In genomic region chr6:96384441-96384840, GRCm38 (mm10) we compare ENCODE assay signal across 24 mouse cellular contexts.
"Had no signal": no experiment of that assay in that cellular context is flagged by ENCODE, and none has a peak within 500 bp of the region (broad histone marks: within the 10 kb centered on the region; RNA-seq: fewer than 3 reads in every experiment).

No protein-coding gene starts in this region.

- H3K4me3 ChIP-seq: embryonic facial prominence, embryonic 10.5 days; embryonic facial prominence, embryonic 12.5 days; embryonic facial prominence, embryonic 13.5 days; embryonic facial prominence, embryonic 15.5 days; erythroblast, embryonic 14.5 days; forebrain, embryonic 10.5 days; forebrain, embryonic 12.5 days; forebrain, embryonic 13.5 days; forebrain, embryonic 15.5 days; gastrocnemius, adult 2 months; heart, adult 2 months; heart, embryonic 10.5 days; heart, embryonic 12.5 days had no signal

- H3K4me1 ChIP-seq: embryonic facial prominence, embryonic 10.5 days; embryonic facial prominence, embryonic 12.5 days; embryonic facial prominence, embryonic 13.5 days; embryonic facial prominence, embryonic 15.5 days; forebrain, embryonic 12.5 days; forebrain, embryonic 13.5 days; heart, embryonic 10.5 days; heart, embryonic 12.5 days had no signal

- H3K27ac ChIP-seq: embryonic facial prominence, embryonic 10.5 days; embryonic facial prominence, embryonic 12.5 days; embryonic facial prominence, embryonic 13.5 days; embryonic facial prominence, embryonic 15.5 days; forebrain, embryonic 10.5 days; forebrain, embryonic 12.5 days; forebrain, embryonic 13.5 days; forebrain, embryonic 15.5 days; gastrocnemius, adult 2 months; heart, adult 2 months; heart, embryonic 10.5 days had no signal

- H3K9me3 ChIP-seq: embryonic facial prominence, embryonic 10.5 days; embryonic facial prominence, embryonic 12.5 days; embryonic facial prominence, embryonic 13.5 days; embryonic facial prominence, embryonic 15.5 days; forebrain, embryonic 10.5 days; forebrain, embryonic 12.5 days; forebrain, embryonic 13.5 days; forebrain, embryonic 15.5 days; heart, embryonic 10.5 days; heart, embryonic 12.5 days had no signal

- H3K36me3 ChIP-seq: embryonic facial prominence, embryonic 10.5 days; embryonic facial prominence, embryonic 12.5 days; embryonic facial prominence, embryonic 13.5 days; embryonic facial prominence, embryonic 15.5 days; forebrain, embryonic 10.5 days; forebrain, embryonic 12.5 days; forebrain, embryonic 15.5 days; heart, embryonic 10.5 days; heart, embryonic 12.5 days had no signal

- DNase-seq: cerebellum, postnatal 14 days; cerebellum, postnatal 25 days; cerebellum, postnatal 36 days; embryo, embryonic 11 days; forebrain, postnatal 0 days; gastrocnemius, adult 2 months; gastrocnemius, postnatal 10 days; gastrocnemius, postnatal 14 days; gastrocnemius, postnatal 25 days; gastrocnemius, postnatal 36 days; heart, adult 11 months; heart, adult 18-20 months; heart, adult 2 months had no signal

- H3K9ac ChIP-seq: embryonic facial prominence, embryonic 12.5 days; embryonic facial prominence, embryonic 13.5 days; embryonic facial prominence, embryonic 15.5 days; forebrain, embryonic 12.5 days; forebrain, embryonic 13.5 days; forebrain, embryonic 15.5 days; forebrain, postnatal 0 days; heart, embryonic 12.5 days had no signal
